Mouse (Mus musculus) mature B cell (primary cell): ENCODE data around the gene Aurka.

Experiments used
- in situ Hi-C: fragments of 300-500 bp; cut with MboI; formaldehyde crosslinking; loops from 2 replicates; pipeline ENCODE4 v1.14.3; 2019

Aurka gene

GRCm38 (mm10) chr2:172370411-172371223, at the start of gene Aurka, which contains the start of gene Cstf1:
Gene Aurka (minus strand): TSS chr2:172370535.
Gene Cstf1 (plus strand): TSS chr2:172370681.
- in situ Hi-C loops: loop anchor here (10.0 kb wide), 1 partner anchor 624 kb away; no protein-coding TSS in a partner anchor

GRCm38 (mm10) chr2:172418208-172418607, 47.9 kb upstream of the Aurka start:
- in situ Hi-C loops: no loop called here

GRCm38 (mm10) chr2:172416876-172417275, 46.5 kb upstream of the Aurka start:
- in situ Hi-C loops: no loop called here

- in situ Hi-C loops: no loop called here
These were observed 45.9 kb upstream of the Aurka start for GRCm38 (mm10) chr2:172416218-172416617.

- in situ Hi-C loops: no loop called here
These were observed 43.6 kb upstream of the Aurka start for GRCm38 (mm10) chr2:172413894-172414293.

- in situ Hi-C loops: no loop called here
These were observed 42.9 kb upstream of the Aurka start for GRCm38 (mm10) chr2:172413273-172413672.

GRCm38 (mm10) chr2:172412454-172412853, 42.1 kb upstream of the Aurka start:
- in situ Hi-C loops: no loop called here

GRCm38 (mm10) chr2:172411091-172411490, 40.8 kb upstream of the Aurka start:
- in situ Hi-C loops: no loop called here

- in situ Hi-C loops: no loop called here
These were observed 40.4 kb upstream of the Aurka start for GRCm38 (mm10) chr2:172410686-172411085.

GRCm38 (mm10) chr2:172407499-172407898, 37.2 kb upstream of the Aurka start:
- in situ Hi-C loops: no loop called here

GRCm38 (mm10) chr2:172406173-172406572, 35.8 kb upstream of the Aurka start:
- in situ Hi-C loops: no loop called here

GRCm38 (mm10) chr2:172405011-172405410, 34.7 kb upstream of the Aurka start:
- in situ Hi-C loops: no loop called here

GRCm38 (mm10) chr2:172404239-172404638, 33.9 kb upstream of the Aurka start:
- in situ Hi-C loops: loop anchor here (5.0 kb wide), 1 partner anchor 33 kb away; no protein-coding TSS in a partner anchor

- in situ Hi-C loops: loop anchor here (5.0 kb wide), 1 partner anchor 36 kb away; no protein-coding TSS in a partner anchor
These were observed 30.9 kb upstream of the Aurka start for GRCm38 (mm10) chr2:172401116-172401825.

- in situ Hi-C loops: loop anchor here (5.0 kb wide), 1 partner anchor 37 kb away; no protein-coding TSS in a partner anchor
These were observed 29.6 kb upstream of the Aurka start for GRCm38 (mm10) chr2:172399901-172400300.

GRCm38 (mm10) chr2:172395961-172396360, 25.6 kb upstream of the Aurka start:
- in situ Hi-C loops: no loop called here

GRCm38 (mm10) chr2:172394671-172395070, 24.3 kb upstream of the Aurka start:
- in situ Hi-C loops: no loop called here

- in situ Hi-C loops: no loop called here
These were observed 23.7 kb upstream of the Aurka start for GRCm38 (mm10) chr2:172394052-172394392.

GRCm38 (mm10) chr2:172393391-172394051, 23.2 kb upstream of the Aurka start, which contains the start of gene Cass4:
Gene Cass4 (plus strand): TSS chr2:172393794.
- in situ Hi-C loops: no loop called here

GRCm38 (mm10) chr2:172392041-172392521, 21.7 kb upstream of the Aurka start:
- in situ Hi-C loops: no loop called here

GRCm38 (mm10) chr2:172390341-172390740, 20.0 kb upstream of the Aurka start:
- in situ Hi-C loops: no loop called here

GRCm38 (mm10) chr2:172384715-172385114, 14.4 kb upstream of the Aurka start:
- in situ Hi-C loops: loop anchor here (5.0 kb wide), 1 partner anchor 58 kb away; the partner anchor contains the start of gene Rtf2
